Mouse (Mus musculus) erythroblast, embryonic 14.5 days (primary cell): ENCODE results near the gene Fgfr2. TPM values are rescaled to one million over a fixed set of nuclear protein-coding genes. Genes with fewer than 3 reads are reported as not detected.

Experiments
- H3K27me3 ChIP-seq: 2 replicates; pipeline ENCODE4 v1.6.1; 2012; ENCODE audit warnings: inconsistent platforms; ENCODE audit not compliant: control insufficient read depth
- H3K36me3 ChIP-seq: 2 replicates; pipeline ENCODE4 v1.6.1; 2012; ENCODE audit warnings: mild to moderate bottlenecking, inconsistent platforms; ENCODE audit not compliant: control insufficient read depth
- H3K4me1 ChIP-seq: 2 replicates; pipeline ENCODE4 v1.6.1; 2012; ENCODE audit warnings: inconsistent platforms; ENCODE audit not compliant: control insufficient read depth
- H3K4me3 ChIP-seq: replicated peaks from 2 replicates; pipeline ENCODE3; 2012; ENCODE audit warnings: moderate library complexity, mild to moderate bottlenecking, inconsistent platforms
- H3K9me3 ChIP-seq: 2 replicates; pipeline ENCODE4 v1.6.1; 2012; ENCODE audit warnings: low read length, inconsistent platforms, mixed read lengths; ENCODE audit not compliant: control insufficient read depth
- GATA1 ChIP-seq: IDR thresholded peaks from 2 replicates; pipeline ENCODE4 v1.6.1; 2012; ENCODE audit warnings: low read length, inconsistent platforms, mixed read lengths
- TAL1 ChIP-seq: IDR thresholded peaks from 3 replicates; pipeline ENCODE4 v1.6.1; 2012; ENCODE audit warnings: low read length, inconsistent platforms, mixed read lengths
- polyA plus RNA-seq: library from polyadenylated mRNA; stranded (reverse); fragments of >175 nt; gene quantifications from 2 replicates; pipeline ENCODE4 v1.2.3, GENCODE M21; 2012

Fgfr2 gene
- polyA plus RNA-seq, 1 experiment = not detected

GRCm38 (mm10) chr7:132409890-132410289 is 713.3 kb downstream of the Fgfr2 start:
- Histone ChIP-seq H3K9me3 (no peaks in the 10 kb centered on the region), H3K36me3 (no peaks in the 10 kb centered on the region), H3K27me3 (no peaks in the 10 kb centered on the region), H3K4me1 (no peaks in the 10 kb centered on the region), H3K4me3 (no peak overlapping the region)
- TF ChIP-seq TAL1 = no peak
- no peak for TF ChIP-seq GATA1

GRCm38 (mm10) chr7:132402377-132403084 is 720.6 kb downstream of the Fgfr2 start:
- TF ChIP-seq TAL1 = no peak
- no peak for TF ChIP-seq GATA1
- Histone ChIP-seq H3K4me1 (peaks cover 19% of the 10 kb centered on the region), H3K4me3 (no peak overlapping the region), H3K36me3 (no peaks in the 10 kb centered on the region), H3K27me3 (no peaks in the 10 kb centered on the region), H3K9me3 (no peaks in the 10 kb centered on the region)

DNA sequence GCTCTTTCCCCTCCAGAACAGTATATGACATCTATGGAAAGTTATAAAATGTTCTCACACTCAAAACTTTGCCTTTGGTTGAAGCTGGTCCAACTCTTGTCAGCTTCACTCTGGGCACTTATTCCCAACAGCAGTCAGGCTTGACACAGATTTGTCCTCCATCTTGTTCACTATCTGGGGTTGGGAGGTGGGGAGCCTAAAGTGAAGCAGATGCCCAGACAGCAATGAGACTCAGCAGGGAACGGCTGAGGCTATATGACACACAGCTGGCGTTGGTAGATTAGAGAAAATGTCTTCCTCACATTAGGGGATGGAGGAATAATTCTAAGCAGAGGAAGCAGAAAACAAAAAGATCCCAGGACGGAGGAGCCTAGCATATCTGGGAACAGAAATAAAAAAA is 724.7 kb downstream of the Fgfr2 start:
- no peaks in the 10 kb centered on the region for H3K9me3 ChIP-seq
- peaks cover 31% of the 10 kb centered on the region for H3K4me1 ChIP-seq
- H3K36me3 ChIP-seq = no peaks in the 10 kb centered on the region
- TF ChIP-seq TAL1 = no peak
- no peak for TF ChIP-seq GATA1
- no peak overlapping the region for H3K4me3 ChIP-seq
- H3K27me3 ChIP-seq = no peaks in the 10 kb centered on the region

GRCm38 (mm10) chr7:132396661-132397322 is 726.4 kb downstream of the Fgfr2 start:
- H3K36me3 ChIP-seq = no peaks in the 10 kb centered on the region
- H3K27me3 ChIP-seq = no peaks in the 10 kb centered on the region
- H3K4me3 ChIP-seq = no peak overlapping the region
- peaks cover 28% of the 10 kb centered on the region for H3K4me1 ChIP-seq
- TF ChIP-seq GATA1 (no peak), TAL1 (no peak)
- no peaks in the 10 kb centered on the region for H3K9me3 ChIP-seq

- Histone ChIP-seq H3K4me1 (peaks cover 28% of the 10 kb centered on the region), H3K36me3 (no peaks in the 10 kb centered on the region), H3K9me3 (no peaks in the 10 kb centered on the region), H3K27me3 (no peaks in the 10 kb centered on the region), H3K4me3 (no peak overlapping the region)
- TF ChIP-seq TAL1 = no peak
- TF ChIP-seq GATA1 = no peak
Measured at GRCm38 (mm10) chr7:132393582-132394175, 729.5 kb downstream of the Fgfr2 start.

GRCm38 (mm10) chr7:132393014-132393406 is 730.1 kb downstream of the Fgfr2 start:
- no peaks in the 10 kb centered on the region for H3K27me3 ChIP-seq
- H3K36me3 ChIP-seq = no peaks in the 10 kb centered on the region
- no peak for TF ChIP-seq TAL1
- no peak for TF ChIP-seq GATA1
- no peak overlapping the region for H3K4me3 ChIP-seq
- H3K9me3 ChIP-seq = no peaks in the 10 kb centered on the region
- peaks cover 30% of the 10 kb centered on the region for H3K4me1 ChIP-seq

DNA sequence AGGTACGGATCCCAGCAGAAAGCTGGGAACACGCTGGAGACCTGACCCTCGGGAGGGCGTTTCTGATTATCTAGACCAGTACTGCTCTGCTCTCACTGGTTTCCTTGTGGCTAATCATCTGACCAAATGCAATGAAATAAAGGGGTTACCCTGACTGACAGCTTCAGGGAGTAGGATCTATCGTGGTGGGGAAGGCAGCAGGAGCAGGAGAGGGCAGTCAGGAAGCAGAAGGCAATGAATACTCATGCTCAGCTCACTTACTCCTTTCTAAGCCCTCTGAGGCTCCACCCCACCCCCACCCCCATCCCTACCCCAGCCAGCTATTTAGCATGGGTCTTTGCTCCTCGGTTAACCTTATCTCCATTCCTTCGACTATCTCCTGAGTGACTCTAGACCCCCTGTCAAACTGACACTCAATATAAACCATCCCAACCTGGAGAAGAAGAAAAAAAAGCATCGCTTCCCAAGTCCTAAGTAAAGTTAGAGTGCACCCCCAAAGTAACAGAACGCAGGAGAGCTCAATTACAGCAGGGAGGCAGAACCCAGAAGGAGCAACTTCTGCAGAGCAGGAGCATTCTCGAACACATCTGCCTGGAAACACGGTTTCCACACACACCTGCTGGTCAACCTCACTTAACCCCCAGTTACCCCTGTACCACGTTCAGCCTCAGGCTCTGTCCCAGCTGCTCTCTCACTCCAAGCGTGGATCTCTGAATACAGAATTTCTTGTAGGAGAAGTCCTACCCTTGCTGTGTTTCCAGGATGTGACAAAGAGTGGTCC is 730.7 kb downstream of the Fgfr2 start:
- H3K4me1 ChIP-seq = peaks cover 26% of the 10 kb centered on the region
- no peak overlapping the region for H3K4me3 ChIP-seq
- TF ChIP-seq TAL1 = no peak
- TF ChIP-seq GATA1 = no peak
- H3K27me3 ChIP-seq = no peaks in the 10 kb centered on the region
- H3K9me3 ChIP-seq = no peaks in the 10 kb centered on the region
- no peaks in the 10 kb centered on the region for H3K36me3 ChIP-seq

GRCm38 (mm10) chr7:132389473-132389872 is 733.7 kb downstream of the Fgfr2 start:
- H3K4me3 ChIP-seq = no peak overlapping the region
- peaks cover 24% of the 10 kb centered on the region for H3K4me1 ChIP-seq
- no peak for TF ChIP-seq GATA1
- TF ChIP-seq TAL1 = no peak
- no peaks in the 10 kb centered on the region for H3K36me3 ChIP-seq
- H3K9me3 ChIP-seq = no peaks in the 10 kb centered on the region
- H3K27me3 ChIP-seq = no peaks in the 10 kb centered on the region

DNA sequence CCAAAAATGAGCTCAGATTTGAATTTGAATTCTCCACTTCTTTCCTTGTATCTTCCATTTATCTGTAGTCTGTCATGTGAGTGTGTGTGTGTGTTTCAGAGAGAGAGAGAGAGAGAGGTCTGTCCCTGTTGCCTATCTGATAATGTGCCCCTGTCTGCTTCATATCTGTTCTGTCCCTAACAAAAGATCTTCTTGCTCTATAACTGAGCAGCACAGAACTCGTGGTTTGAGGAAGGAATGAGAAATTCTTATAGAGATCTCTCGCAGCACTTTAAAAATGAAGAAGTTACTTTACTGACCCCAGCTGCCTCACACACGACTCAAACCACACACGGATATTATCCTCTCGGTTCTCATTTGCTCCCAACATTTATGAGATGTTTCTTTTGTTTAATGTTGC is 735.6 kb downstream of the Fgfr2 start:
- H3K4me1 ChIP-seq = peaks cover 15% of the 10 kb centered on the region
- H3K36me3 ChIP-seq = no peaks in the 10 kb centered on the region
- TF ChIP-seq GATA1 (no peak), TAL1 (no peak)
- no peaks in the 10 kb centered on the region for H3K9me3 ChIP-seq
- no peaks in the 10 kb centered on the region for H3K27me3 ChIP-seq
- no peak overlapping the region for H3K4me3 ChIP-seq
